Mouse (Mus musculus) splenic B cell, adult 2 months (primary cell): ENCODE results near the gene H2-T22.

Experiments used
- DNase-seq: peaks from one replicate; pipeline ENCODE4 v3.0.0-alpha.2; 2011; ENCODE audit warnings: low read depth, low spot score
- H3K27me3 ChIP-seq: 2 replicates; pipeline ENCODE4 v1.6.1; 2012; ENCODE audit warnings: mild to moderate bottlenecking, low read length, moderate library complexity, mixed read lengths; ENCODE audit not compliant: control insufficient read depth, poor library complexity, insufficient read depth, severe bottlenecking
- H3K36me3 ChIP-seq: 2 replicates; pipeline ENCODE4 v1.6.1; 2012; ENCODE audit warnings: mild to moderate bottlenecking, low read length, moderate library complexity, mixed read lengths; ENCODE audit not compliant: control insufficient read depth, poor library complexity, insufficient read depth, severe bottlenecking

The H2-T22 gene

DNA sequence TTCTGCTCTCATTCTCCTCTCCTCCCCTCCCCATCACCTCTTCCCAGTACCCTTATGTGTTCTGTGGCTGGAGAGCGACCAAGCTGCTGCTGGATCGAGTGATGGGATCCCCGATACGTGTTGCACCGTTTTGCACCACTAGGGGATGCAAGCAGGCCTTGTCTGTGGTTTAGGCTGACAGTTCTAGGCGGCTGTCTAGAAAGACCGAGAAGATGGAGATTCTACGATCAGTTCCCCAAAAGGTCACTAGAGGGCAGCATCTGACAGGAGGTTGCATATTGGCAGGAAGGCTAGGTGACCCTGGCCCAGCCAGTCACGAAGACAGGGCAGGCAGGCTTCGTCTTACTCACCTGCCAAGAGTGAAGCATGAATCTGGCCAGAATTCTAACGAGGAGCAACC lies 45.6 kb downstream of the H2-T22 start:
- DNase-seq: peak; percentile 99
- Histone ChIP-seq H3K36me3 (no peaks in the 10 kb centered on the region), H3K27me3 (no peaks in the 10 kb centered on the region)

DNA sequence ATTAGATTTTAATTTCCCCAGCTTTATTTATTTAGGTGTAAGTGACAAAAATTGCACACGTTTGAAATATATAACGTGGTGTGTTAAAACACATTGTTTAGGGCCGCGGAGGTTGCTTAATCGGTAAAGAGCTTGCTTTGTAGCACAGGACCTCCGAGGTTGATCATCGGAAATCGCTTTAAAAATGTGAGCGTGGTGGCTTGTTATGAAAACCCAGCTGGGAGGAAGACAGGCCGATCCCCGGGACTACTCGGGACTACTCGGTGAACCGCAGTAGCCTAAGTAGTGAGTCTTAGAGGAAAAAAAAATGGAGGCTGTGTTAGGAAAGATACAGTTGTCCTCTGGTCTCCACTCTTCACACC lies 47.7 kb downstream of the H2-T22 start:
- no peaks in the 10 kb centered on the region for H3K36me3 ChIP-seq
- no peak for DNase-seq
- H3K27me3 ChIP-seq: no peaks in the 10 kb centered on the region

DNA sequence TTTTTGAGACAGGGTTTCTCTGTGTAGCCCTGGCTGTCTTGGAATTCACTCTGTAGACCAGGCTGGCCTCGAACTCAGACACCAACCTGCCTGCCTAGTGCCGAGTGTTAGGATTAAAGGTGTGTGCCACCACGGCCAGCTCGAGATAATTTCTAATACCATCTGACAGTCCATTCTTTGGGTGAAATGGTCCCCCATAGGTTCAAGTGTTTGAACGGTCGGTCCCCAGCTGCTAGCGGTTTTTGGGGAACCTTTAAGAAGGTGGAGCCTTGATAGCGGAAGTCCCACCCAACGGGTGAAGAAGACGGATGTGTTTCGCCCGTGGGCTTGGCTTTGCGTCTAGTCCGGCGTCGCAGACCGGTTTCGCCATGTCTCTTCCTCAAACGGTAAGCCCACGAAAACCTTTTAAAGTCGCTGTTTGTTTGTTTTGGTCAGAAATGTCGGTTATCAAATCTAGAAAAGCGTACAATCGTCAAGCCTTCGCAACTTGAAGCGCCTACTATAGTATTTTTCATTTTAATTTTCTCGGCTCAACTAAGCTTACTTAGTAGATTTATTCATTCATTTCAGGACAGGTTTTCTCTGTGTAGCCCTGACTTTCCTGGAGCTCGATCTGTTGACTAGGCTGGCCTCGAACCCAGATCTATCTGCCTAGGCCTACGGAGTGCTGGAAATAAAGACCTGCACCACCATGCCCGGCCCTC lies 48.2 kb downstream of the H2-T22 start:
- Histone ChIP-seq H3K27me3 (no peaks in the 10 kb centered on the region), H3K36me3 (no peaks in the 10 kb centered on the region)
- peak; percentile 93 for DNase-seq

DNA sequence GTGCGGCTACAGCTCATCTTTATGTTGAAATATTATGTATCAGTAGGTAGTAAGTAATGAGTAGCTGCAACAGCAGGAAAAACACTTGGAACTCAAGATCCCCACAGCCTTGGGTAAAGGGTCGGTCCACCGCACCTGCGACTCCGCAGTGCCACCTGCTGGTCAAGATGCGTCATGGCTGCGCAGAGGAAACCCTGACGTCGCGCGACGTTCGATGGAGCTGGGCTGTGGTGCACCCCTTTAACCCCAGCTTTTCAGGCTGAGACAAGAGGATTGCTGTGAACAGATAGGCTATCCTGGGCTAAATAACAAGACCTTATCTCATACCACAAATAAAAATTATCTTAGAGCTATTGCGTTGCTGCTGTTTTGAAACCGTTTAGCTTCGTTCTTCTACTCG lies 48.9 kb downstream of the H2-T22 start:
- Histone ChIP-seq H3K27me3 (no peaks in the 10 kb centered on the region), H3K36me3 (peaks cover 1% of the 10 kb centered on the region; the same call in 1 of the 2 replicates)
- peak; percentile 93 for DNase-seq

DNA sequence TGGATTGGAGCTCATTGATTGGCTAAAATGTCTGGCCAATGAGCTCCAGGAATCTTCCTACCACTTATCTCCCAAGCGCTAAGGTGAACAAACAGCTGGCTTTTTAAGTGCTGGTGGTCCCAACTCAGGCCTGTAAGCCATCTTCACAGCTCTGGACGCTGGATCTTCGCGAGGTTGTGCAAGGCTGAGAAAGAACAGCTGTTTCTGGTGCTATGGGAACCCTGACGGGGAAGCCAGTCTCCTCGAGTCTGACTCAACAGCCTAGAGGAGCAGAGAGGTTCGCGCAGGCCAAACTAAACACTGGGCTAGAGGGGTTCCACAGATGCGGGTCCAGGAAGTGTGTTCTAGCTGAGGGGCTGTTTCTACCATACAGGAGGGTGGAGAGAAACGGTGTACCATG lies 50.8 kb downstream of the H2-T22 start:
- Histone ChIP-seq H3K27me3 (no peaks in the 10 kb centered on the region), H3K36me3 (peaks cover 2% of the 10 kb centered on the region; the same call in 1 of the 2 replicates)
- no peak for DNase-seq
